Mouse (Mus musculus) liver, postnatal 0 days (tissue): ENCODE data around the gene Arhgef17. TPM values are rescaled to one million over a fixed set of nuclear protein-coding genes. Genes with fewer than 3 reads are reported as not detected.

Experiments
- ATAC-seq: fragments of 200-750 bp; cut with Nextera tagmentation; 2 replicates; pipeline ENCODE4 v1.8.0; 2017; ENCODE audit warnings: mild to moderate bottlenecking, moderate library complexity
- DNase-seq: peaks from one replicate; pipeline ENCODE4 v3.0.0-alpha.2; 2016
- H3K27ac ChIP-seq: fragments of 300-500 bp; sonication (generic); 2 replicates; pipeline ENCODE4 v1.5.1; 2014; ENCODE audit warnings: antibody characterized with exemption, moderate library complexity, mild to moderate bottlenecking, low read depth
- H3K27me3 ChIP-seq: fragments of 300-500 bp; sonication (generic); 2 replicates; pipeline ENCODE4 v1.6.1; 2014; ENCODE audit warnings: low read length, control low read depth, mixed read lengths; ENCODE audit not compliant: insufficient read depth
- H3K36me3 ChIP-seq: fragments of 300-500 bp; sonication (generic); replicated peaks from 2 replicates; pipeline ENCODE4 v1.6.1; 2014; ENCODE audit warnings: mild to moderate bottlenecking, control low read depth, low read length, moderate library complexity, mixed read lengths; ENCODE audit not compliant: insufficient read depth
- H3K4me1 ChIP-seq: fragments of 300-500 bp; sonication (generic); 2 replicates; pipeline ENCODE4 v1.6.1; 2014; ENCODE audit warnings: antibody characterized with exemption, mild to moderate bottlenecking, control low read depth; ENCODE audit not compliant: insufficient read depth
- H3K4me2 ChIP-seq: fragments of 300-500 bp; sonication (generic); 2 replicates; pipeline ENCODE4 v1.6.1; 2014; ENCODE audit warnings: low read depth, mild to moderate bottlenecking, low read length, moderate library complexity, mixed read lengths
- H3K4me3 ChIP-seq: fragments of 300-500 bp; sonication (generic); 2 replicates; pipeline ENCODE4 v1.5.1; 2014; ENCODE audit warnings: low read depth, low read length
- H3K9ac ChIP-seq: fragments of 300-500 bp; sonication (generic); replicated peaks from 2 replicates; pipeline ENCODE4 v1.6.1; 2014; ENCODE audit warnings: mild to moderate bottlenecking, moderate library complexity
- H3K9me3 ChIP-seq: fragments of 300-500 bp; sonication (generic); 2 replicates; pipeline ENCODE4 v1.6.1; 2016; ENCODE audit warnings: mild to moderate bottlenecking, control low read depth, low read length, mixed read lengths
- CTCF ChIP-seq: sonication (generic); IDR thresholded peaks from 2 replicates; pipeline ENCODE4 v1.5.1; 2016; ENCODE audit warnings: antibody characterized with exemption, low read depth
- EP300 ChIP-seq: IDR thresholded peaks from 2 replicates; pipeline ENCODE4 v1.6.1; 2016; ENCODE audit warnings: antibody characterized with exemption, low read depth, mild to moderate bottlenecking
- WGBS: fragments of 180-500 bp; shearing (Covaris S2); extraction: QIAGEN DNeasy Blood & Tissue Kit; methylation state at CpG from one replicate; pipeline ENCODE4 v1.1.7; 2014; ENCODE audit not compliant: insufficient replicate concordance; 5-methylcytosine and 5-hydroxymethylcytosine counted together
- polyA plus RNA-seq: library from polyadenylated mRNA; unstranded; fragments of >200 nt; fragmentation: Nextera tagmentation; extraction: Ambion mirVana; gene quantifications from 2 replicates; pipeline ENCODE4 v1.2.1, GENCODE M21; 2015

Gene Arhgef17
- polyA plus RNA-seq, 1 experiment from 2014 or later = 0.35 TPM

DNA sequence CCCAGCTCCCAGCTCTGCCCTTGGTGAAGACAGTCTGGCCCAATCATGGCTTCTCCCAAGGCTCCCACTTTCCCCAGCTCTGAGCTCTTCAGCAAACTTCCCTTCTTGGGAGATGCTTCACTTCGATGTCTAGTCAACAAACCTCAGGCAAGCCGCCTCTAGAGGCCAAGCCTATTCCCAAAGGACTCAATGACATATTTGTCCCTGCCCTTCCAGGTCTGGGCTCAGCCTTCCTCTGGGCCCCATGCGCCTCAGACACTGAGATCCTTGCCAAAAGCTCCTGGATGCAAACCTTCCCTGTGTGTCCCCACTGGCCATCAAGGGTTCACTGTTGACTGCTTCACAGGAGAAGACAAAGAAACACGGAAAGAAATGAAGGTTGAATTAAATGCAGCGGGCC is 10.6 kb downstream of the Arhgef17 start:
- H3K36me3 ChIP-seq = no peaks in the 10 kb centered on the region
- 76% methylated on average over 5 of the region's 5 CpGs for WGBS
- H3K9ac ChIP-seq = no peak overlapping the region
- no peak for DNase-seq
- peaks cover 3% of the 10 kb centered on the region; the same call in 1 of the 2 replicates for H3K4me1 ChIP-seq
- H3K4me3 ChIP-seq = no peak overlapping the region
- no peak for ATAC-seq
- H3K27ac ChIP-seq = no peak overlapping the region
- H3K27me3 ChIP-seq = no peaks in the 10 kb centered on the region
- H3K9me3 ChIP-seq = no peaks in the 10 kb centered on the region
- no peak overlapping the region for H3K4me2 ChIP-seq
- TF ChIP-seq CTCF (no peak), EP300 (no peak)

DNA sequence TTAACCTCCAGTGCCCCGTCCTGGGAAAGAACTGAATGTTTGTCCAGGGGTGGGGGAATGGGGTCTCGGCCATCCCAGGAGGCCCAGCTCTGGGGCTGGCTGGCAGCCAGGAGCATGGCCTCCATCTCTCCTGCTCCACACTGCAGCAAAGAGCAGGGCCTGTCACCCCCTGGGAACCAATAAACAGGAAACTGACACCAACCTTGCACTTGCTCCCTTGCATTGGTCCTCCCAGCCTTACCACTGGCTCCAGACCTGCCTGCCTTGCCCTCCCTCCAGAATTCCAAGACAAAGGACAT is 12.1 kb downstream of the Arhgef17 start:
- H3K4me1 ChIP-seq = peaks cover 3% of the 10 kb centered on the region; the same call in 1 of the 2 replicates
- no peak overlapping the region for H3K4me3 ChIP-seq
- H3K9ac ChIP-seq = no peak overlapping the region
- DNase-seq (no peak), ATAC-seq (no peak)
- no peak overlapping the region for H3K4me2 ChIP-seq
- no peaks in the 10 kb centered on the region for H3K27me3 ChIP-seq
- no peaks in the 10 kb centered on the region for H3K36me3 ChIP-seq
- H3K27ac ChIP-seq = no peak overlapping the region
- TF ChIP-seq CTCF = no peak
- TF ChIP-seq EP300 = no peak
- WGBS = 30% methylated on average over 2 of the region's 2 CpGs
- no peaks in the 10 kb centered on the region for H3K9me3 ChIP-seq

DNA sequence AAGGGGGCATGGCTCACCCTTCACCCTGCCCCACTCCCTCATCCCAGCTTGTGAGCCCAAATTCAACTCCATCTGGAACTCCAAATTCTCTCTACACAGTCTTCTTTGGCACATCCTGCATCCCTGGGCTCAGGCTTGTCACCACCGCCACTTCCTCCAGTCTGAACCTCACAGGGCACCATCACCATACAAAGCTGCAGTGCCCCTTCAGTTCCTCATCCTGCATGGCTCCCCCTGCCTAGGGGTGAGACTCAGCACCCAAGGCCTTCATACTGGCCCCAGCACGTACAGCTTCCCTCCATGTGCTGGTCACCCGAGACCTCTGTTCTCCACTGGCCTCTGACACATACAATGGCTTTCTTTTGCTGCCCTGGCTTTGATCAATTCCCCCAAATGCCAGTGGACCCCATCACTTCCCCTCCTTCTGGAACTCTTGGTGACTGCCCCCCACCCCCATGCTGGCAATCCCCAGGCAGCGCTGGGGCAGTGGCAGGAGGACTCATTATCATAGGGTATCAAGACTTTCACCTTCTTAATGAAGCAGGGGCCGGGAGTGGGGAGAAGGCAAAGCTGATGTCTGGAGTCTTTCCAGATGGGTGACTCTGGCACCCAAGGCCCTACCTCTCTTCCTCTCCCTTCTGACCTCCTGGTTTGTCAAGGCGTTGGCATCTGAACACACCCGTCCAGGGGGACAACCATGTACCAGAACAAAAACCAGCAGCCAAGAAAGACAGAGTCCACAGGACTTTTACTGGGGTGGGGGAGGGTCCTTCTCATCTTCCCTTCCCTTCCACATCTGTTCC is 12.7 kb downstream of the Arhgef17 start:
- no peak overlapping the region for H3K4me3 ChIP-seq
- no peak for TF ChIP-seq CTCF
- no peak for TF ChIP-seq EP300
- H3K4me2 ChIP-seq = no peak overlapping the region
- peak overlapping the region; percentile 2; the same call in 1 of the 2 replicates for H3K27ac ChIP-seq
- no peaks in the 10 kb centered on the region for H3K27me3 ChIP-seq
- ATAC-seq (no peak), DNase-seq (no peak)
- H3K9ac ChIP-seq = no peak overlapping the region
- no peaks in the 10 kb centered on the region for H3K9me3 ChIP-seq
- H3K36me3 ChIP-seq = no peaks in the 10 kb centered on the region
- H3K4me1 ChIP-seq = peaks cover 3% of the 10 kb centered on the region; the same call in 1 of the 2 replicates
- 69% methylated on average over 7 of the region's 7 CpGs for WGBS

DNA sequence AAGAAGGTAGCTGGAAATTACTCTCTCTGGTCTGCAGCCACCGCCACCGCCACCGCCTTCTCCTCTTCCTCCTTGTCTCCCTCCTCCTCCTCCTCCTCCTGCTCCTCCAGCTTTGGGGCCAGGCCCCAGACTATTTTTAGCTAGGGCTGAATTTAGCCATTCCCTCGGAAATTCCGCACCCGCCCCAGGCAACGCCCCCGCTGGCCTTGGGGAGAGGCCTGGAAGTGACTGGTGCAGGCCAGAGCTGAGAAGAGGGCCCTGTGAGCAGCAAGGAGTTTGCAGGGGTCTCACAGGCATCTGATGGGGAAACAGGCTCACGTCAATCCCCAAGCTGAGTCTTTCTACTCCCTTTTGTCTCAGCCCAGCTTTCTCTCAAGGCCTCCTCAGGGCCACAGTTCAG is 13.7 kb downstream of the Arhgef17 start:
- 62% methylated on average over 9 of the region's 9 CpGs for WGBS
- H3K4me2 ChIP-seq = no peak overlapping the region
- no peak for DNase-seq

DNA sequence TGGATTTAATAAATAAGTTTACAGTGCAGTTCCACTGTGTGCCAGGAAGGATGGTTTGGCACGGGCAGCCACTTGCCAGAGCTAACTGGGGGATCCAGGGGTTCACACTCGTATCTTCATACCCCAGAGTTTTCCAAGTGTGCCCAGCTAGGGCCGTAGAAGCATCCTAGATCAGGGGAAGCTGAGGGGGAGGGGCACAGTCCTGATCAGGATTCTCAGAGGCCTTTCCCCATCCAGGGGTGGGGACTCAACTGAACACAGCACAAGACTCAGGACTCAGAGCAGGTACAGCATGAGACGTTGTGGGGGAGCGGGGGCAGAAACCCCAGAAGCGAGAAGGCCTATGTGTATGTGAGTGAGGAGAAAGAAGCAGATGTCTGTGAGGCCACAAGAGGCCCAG is 14.2 kb downstream of the Arhgef17 start:
- DNase-seq = no peak
- H3K4me1 ChIP-seq = peaks cover 3% of the 10 kb centered on the region; the same call in 1 of the 2 replicates
- no peak overlapping the region for H3K9ac ChIP-seq
- no peaks in the 10 kb centered on the region for H3K27me3 ChIP-seq
- no peak for TF ChIP-seq EP300
- no peak for TF ChIP-seq CTCF
- no peaks in the 10 kb centered on the region for H3K9me3 ChIP-seq
- WGBS = 79% methylated on average over 6 of the region's 6 CpGs
- no peak for ATAC-seq
- no peak overlapping the region for H3K4me3 ChIP-seq
- H3K4me2 ChIP-seq = no peak overlapping the region
- no peaks in the 10 kb centered on the region for H3K36me3 ChIP-seq
- no peak overlapping the region for H3K27ac ChIP-seq

More for the DNA sequence above, 13.7 kb downstream of the Arhgef17 start:
- H3K27me3 ChIP-seq = no peaks in the 10 kb centered on the region
- no peaks in the 10 kb centered on the region for H3K9me3 ChIP-seq
- no peak overlapping the region for H3K9ac ChIP-seq
- TF ChIP-seq EP300 = no peak
- no peak for TF ChIP-seq CTCF
- peaks cover 3% of the 10 kb centered on the region; the same call in 1 of the 2 replicates for H3K4me1 ChIP-seq
- H3K4me3 ChIP-seq = no peak overlapping the region
- no peaks in the 10 kb centered on the region for H3K36me3 ChIP-seq
- ATAC-seq = no peak
- H3K27ac ChIP-seq = 0 out of 2 replicates have a peak overlapping the region, but pooled peaks have one; percentile 2

DNA sequence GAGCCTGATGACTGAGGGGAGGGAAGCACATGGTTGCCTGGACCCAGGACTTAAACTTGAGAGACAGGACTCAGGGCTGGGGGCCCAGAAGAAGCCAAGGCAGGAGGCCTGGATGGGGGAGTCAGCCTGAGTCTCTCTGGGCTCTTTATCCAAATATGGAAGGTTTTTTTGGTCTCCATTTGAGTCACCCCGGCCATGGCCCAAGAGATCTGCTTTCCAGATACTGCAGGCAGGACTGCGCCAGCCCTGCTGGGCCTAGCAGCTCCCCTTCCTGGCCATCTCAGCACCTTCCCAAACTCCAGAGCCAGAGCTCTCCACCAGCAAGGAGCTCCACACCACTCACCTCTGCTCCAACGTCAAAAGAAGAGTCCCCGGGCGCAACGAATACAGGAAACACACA is 15.4 kb downstream of the Arhgef17 start:
- Histone ChIP-seq H3K4me1 (peaks cover 3% of the 10 kb centered on the region; the same call in 1 of the 2 replicates), H3K4me2 (no peak overlapping the region), H3K27ac (no peak overlapping the region), H3K27me3 (no peaks in the 10 kb centered on the region), H3K9ac (no peak overlapping the region), H3K36me3 (no peaks in the 10 kb centered on the region), H3K9me3 (no peaks in the 10 kb centered on the region), H3K4me3 (no peak overlapping the region)
- WGBS = 73% methylated on average over 6 of the region's 6 CpGs
- ATAC-seq = no peak
- TF ChIP-seq EP300 (no peak), CTCF (no peak)
- DNase-seq = no peak
